Mouse (Mus musculus): Measurements from ENCODE around the gene Abl1.

Gene Abl1

GRCm38 (mm10) chr2:31689045-31689444 lies 869 bp downstream of the Abl1 start:
- no peak for DNase-seq (ENCODE audit: low spot score in 2 of 2)

- DNase-seq (ENCODE audit: low spot score in 2 of 2): no peak
Measured at GRCm38 (mm10) chr2:31690063-31690462, 1.9 kb downstream of the Abl1 start.

- DNase-seq (ENCODE audit: low spot score in 2 of 2): no peak
Measured at GRCm38 (mm10) chr2:31698209-31698608, 10.0 kb downstream of the Abl1 start.

- no peak for DNase-seq (ENCODE audit: low spot score in 2 of 2)
Measured at GRCm38 (mm10) chr2:31700545-31701446, 12.6 kb downstream of the Abl1 start.

GRCm38 (mm10) chr2:31703226-31703625 lies 15.1 kb downstream of the Abl1 start:
- DNase-seq (ENCODE audit: low spot score in 2 of 2): no peak

- DNase-seq (ENCODE audit: low spot score in 2 of 2): no peak
Measured at GRCm38 (mm10) chr2:31705914-31706313, 17.7 kb downstream of the Abl1 start.

GRCm38 (mm10) chr2:31706531-31706930 lies 18.4 kb downstream of the Abl1 start:
- no peak for DNase-seq (ENCODE audit: low spot score in 2 of 2)

GRCm38 (mm10) chr2:31712716-31713115 lies 24.5 kb downstream of the Abl1 start:
- no peak for DNase-seq (ENCODE audit: low spot score in 2 of 2)

- DNase-seq (ENCODE audit: low spot score in 2 of 2): no peak
Measured at GRCm38 (mm10) chr2:31713813-31714212, 25.6 kb downstream of the Abl1 start.

GRCm38 (mm10) chr2:31714780-31715179 lies 26.6 kb downstream of the Abl1 start:
- DNase-seq (ENCODE audit: low spot score in 2 of 2): no peak

- no peak for DNase-seq (ENCODE audit: low spot score in 2 of 2)
Measured at GRCm38 (mm10) chr2:31715985-31716384, 27.8 kb downstream of the Abl1 start.

- no peak for DNase-seq (ENCODE audit: low spot score in 2 of 2)
Measured at GRCm38 (mm10) chr2:31719202-31719880, 31.2 kb downstream of the Abl1 start.

- DNase-seq (ENCODE audit: low spot score in 2 of 2): no peak
Measured at GRCm38 (mm10) chr2:31719944-31720343, 31.8 kb downstream of the Abl1 start.

GRCm38 (mm10) chr2:31720783-31721182 lies 32.6 kb downstream of the Abl1 start:
- peak in 1 of 2 experiments; percentile 10 for DNase-seq (ENCODE audit: low spot score in 2 of 2)

GRCm38 (mm10) chr2:31724730-31725490 lies 36.7 kb downstream of the Abl1 start:
- no peak for DNase-seq (ENCODE audit: low spot score in 2 of 2)

GRCm38 (mm10) chr2:31727576-31728277 lies 39.6 kb downstream of the Abl1 start:
- no peak for DNase-seq (ENCODE audit: low spot score in 2 of 2)

- DNase-seq (ENCODE audit: low spot score in 2 of 2): no peak
Measured at GRCm38 (mm10) chr2:31730640-31731039, 42.5 kb downstream of the Abl1 start.

- DNase-seq (ENCODE audit: low spot score in 2 of 2): no peak
Measured at GRCm38 (mm10) chr2:31732497-31732896, 44.3 kb downstream of the Abl1 start.

GRCm38 (mm10) chr2:31733558-31733957 lies 45.4 kb downstream of the Abl1 start:
- DNase-seq (ENCODE audit: low spot score in 2 of 2): no peak

GRCm38 (mm10) chr2:31739041-31739440 lies 50.9 kb downstream of the Abl1 start:
- no peak for DNase-seq (ENCODE audit: low spot score in 2 of 2)

- no peak for DNase-seq (ENCODE audit: low spot score in 2 of 2)
Measured at GRCm38 (mm10) chr2:31741728-31742127, 53.6 kb downstream of the Abl1 start.

GRCm38 (mm10) chr2:31742134-31742533 lies 54.0 kb downstream of the Abl1 start:
- no peak for DNase-seq (ENCODE audit: low spot score in 2 of 2)
